Mouse (Mus musculus) MEL (cell line): Measurements from ENCODE around the gene Clca2.
A peak's percentile ranks its signal among the peaks of the same experiment; 100 is the strongest.

Experiments used
- CHD2 ChIP-seq: IDR thresholded peaks from 2 replicates; pipeline ENCODE4 v1.6.1; 2011; ENCODE audit warnings: low read length, improper control_type of control experiment
- CTCF ChIP-seq, 3 experiments: IDR thresholded peaks in 2 of 3; conservative IDR thresholded peaks in 1 of 3; 2 replicates each; pipeline ENCODE4 v1.5.1; 2011 to 2012; ENCODE audit warnings: low read length in 3 of 3, low read depth in 2 of 3, mild to moderate bottlenecking in 2 of 3, improper control_type of control experiment in 1 of 3, inconsistent platforms in 1 of 3, mixed read lengths in 1 of 3, moderate library complexity in 1 of 3; ENCODE audit not compliant: control insufficient read depth in 1 of 3, insufficient read depth in 1 of 3, poor library complexity in 1 of 3, severe bottlenecking in 1 of 3
- EP300 ChIP-seq, 2 experiments: IDR thresholded peaks; 2 replicates each; pipeline ENCODE4 v1.6.1; 2011; ENCODE audit warnings: improper control_type of control experiment in 2 of 2, low read length in 2 of 2, low read depth in 1 of 2, mild to moderate bottlenecking in 1 of 2
- GABPA ChIP-seq: IDR thresholded peaks from 2 replicates; pipeline ENCODE4 v1.6.1; 2012; ENCODE audit warnings: low read depth, mild to moderate bottlenecking, inconsistent platforms, low read length, improper control_type of control experiment, moderate library complexity
- GATA1 ChIP-seq: IDR thresholded peaks from 2 replicates; pipeline ENCODE4 v1.6.1; 2011; ENCODE audit warnings: low read depth, low read length, improper control_type of control experiment
- KAT2A ChIP-seq: conservative IDR thresholded peaks from 2 replicates; pipeline ENCODE4 v1.6.1; 2012; ENCODE audit warnings: low read depth, low read length, improper control_type of control experiment, inconsistent platforms
- MAX ChIP-seq: IDR thresholded peaks from 2 replicates; pipeline ENCODE4 v1.6.1; 2011; ENCODE audit warnings: low read length, improper control_type of control experiment
- MAZ ChIP-seq: IDR thresholded peaks from 2 replicates; pipeline ENCODE4 v1.6.1; 2012; ENCODE audit warnings: low read depth, mild to moderate bottlenecking, inconsistent platforms, low read length, improper control_type of control experiment
- POLR2A ChIP-seq, 2 experiments: IDR thresholded peaks; 2 replicates each; pipeline ENCODE4 v1.6.1; 2011 to 2012; ENCODE audit warnings: low read length in 2 of 2, mild to moderate bottlenecking in 2 of 2, control low read depth in 1 of 2, improper control_type of control experiment in 1 of 2, low read depth in 1 of 2, moderate library complexity in 1 of 2; ENCODE audit not compliant: control insufficient read depth in 1 of 2, insufficient read depth in 1 of 2, poor library complexity in 1 of 2
- RCOR1 ChIP-seq: IDR thresholded peaks from 2 replicates; pipeline ENCODE4 v1.6.1; 2012; ENCODE audit warnings: low read depth, mild to moderate bottlenecking, inconsistent platforms, low read length, improper control_type of control experiment
- TAL1 ChIP-seq: IDR thresholded peaks from 2 replicates; pipeline ENCODE4 v1.6.1; 2012; ENCODE audit warnings: mild to moderate bottlenecking, inconsistent platforms, low read length, moderate library complexity, mixed read lengths
- TBP ChIP-seq: IDR thresholded peaks from 2 replicates; pipeline ENCODE4 v1.8.0; 2011; ENCODE audit warnings: low read depth, low read length, improper control_type of control experiment
- TCF12 ChIP-seq: IDR thresholded peaks from 2 replicates; pipeline ENCODE4 v1.6.1; 2014; ENCODE audit warnings: low read depth, mild to moderate bottlenecking, inconsistent platforms, low read length, improper control_type of control experiment, moderate library complexity
- USF1 ChIP-seq: IDR thresholded peaks from 2 replicates; pipeline ENCODE4 v1.6.1; 2014; ENCODE audit warnings: low read depth, mild to moderate bottlenecking, inconsistent platforms, low read length, improper control_type of control experiment, moderate library complexity

DNA sequence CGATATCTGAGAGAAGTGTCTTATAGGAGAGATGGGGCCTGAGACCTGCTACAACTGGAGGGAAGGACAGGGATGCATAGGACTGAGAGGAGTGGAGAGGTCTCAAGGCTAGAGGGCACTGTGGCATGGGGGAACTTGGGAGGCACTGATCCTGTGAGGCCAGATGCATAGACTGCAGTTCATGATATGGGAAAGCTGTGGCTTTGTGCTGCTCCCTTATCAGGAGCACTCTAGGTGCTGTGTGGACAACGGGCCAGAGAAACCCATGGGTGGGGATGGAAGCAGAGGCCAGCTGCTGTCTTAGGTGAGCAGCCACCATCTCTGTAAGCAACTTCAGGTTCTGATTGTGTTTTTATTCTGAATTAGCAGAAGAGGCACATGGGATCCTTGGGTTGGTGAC is 15.9 kb upstream of the Clca2 start:
- TF ChIP-seq POLR2A (IDR thresholded peaks at IDR 0.05; ENCODE audit: control insufficient read depth in 1 of 2, insufficient read depth in 1 of 2, low read depth in 1 of 2, low read length in 2 of 2, poor library complexity in 1 of 2) (no peak), KAT2A (no peak), MAX (no peak), GABPA (no peak), CTCF (IDR thresholded peaks at IDR 0.05 in 2 of 3, conservative IDR thresholded peaks at IDR 0.05 in 1 of 3; ENCODE audit: control insufficient read depth in 1 of 3, insufficient read depth in 1 of 3, low read depth in 2 of 3, low read length in 3 of 3, poor library complexity in 1 of 3, severe bottlenecking in 1 of 3) (peak in 2 of 3 experiments; percentile 4 to 15; a peak in 1 of 6 replicates), USF1 (no peak), RCOR1 (no peak), EP300 (IDR thresholded peaks at IDR 0.05; ENCODE audit: low read depth in 1 of 2, low read length in 2 of 2) (peak; percentile 12 to 51; a peak in 2 of 4 replicates), GATA1 (no peak), TBP (no peak), CHD2 (no peak), MAZ (no peak), TCF12 (peak; percentile 70; the same call in 1 of the 2 replicates), TAL1 (peak; percentile 28)
